Mouse (Mus musculus) spleen, adult 12 weeks (tissue): ENCODE results near the gene Chp2.
"Not testable (repeated sequence)": the region's sequence is repeated elsewhere in the genome, so short reads cannot be mapped to it uniquely, and the experiment has no call there.

Experiments used
- DNase-seq: peaks from one replicate; pipeline ENCODE4 v3.0.0; 2022; ENCODE audit warnings: low spot score

Gene Chp2

GRCm38 (mm10) chr7:122242744-122243143, 23.4 kb downstream of the Chp2 start:
- not testable (repeated sequence) for DNase-seq

DNA sequence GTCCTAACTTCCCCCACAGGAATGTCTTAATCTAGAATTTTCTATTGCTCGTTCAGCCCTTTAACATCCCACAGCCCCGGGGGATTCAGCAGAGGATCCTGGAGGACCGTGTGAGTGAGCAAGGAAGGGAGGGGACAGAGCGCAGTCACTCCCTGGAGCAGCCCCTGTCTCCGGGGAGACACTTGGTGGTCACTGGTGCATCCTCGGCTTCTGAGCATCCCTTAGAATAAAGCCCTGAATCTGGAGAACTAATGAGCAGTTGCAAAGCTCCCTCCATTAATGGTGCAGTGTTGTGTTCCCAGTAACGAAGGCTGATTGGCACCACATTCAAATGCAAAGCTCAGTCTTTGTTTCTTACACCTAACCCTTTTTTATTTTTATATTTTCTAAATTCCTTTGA, 24.9 kb downstream of the Chp2 start:
- no peak for DNase-seq

DNA sequence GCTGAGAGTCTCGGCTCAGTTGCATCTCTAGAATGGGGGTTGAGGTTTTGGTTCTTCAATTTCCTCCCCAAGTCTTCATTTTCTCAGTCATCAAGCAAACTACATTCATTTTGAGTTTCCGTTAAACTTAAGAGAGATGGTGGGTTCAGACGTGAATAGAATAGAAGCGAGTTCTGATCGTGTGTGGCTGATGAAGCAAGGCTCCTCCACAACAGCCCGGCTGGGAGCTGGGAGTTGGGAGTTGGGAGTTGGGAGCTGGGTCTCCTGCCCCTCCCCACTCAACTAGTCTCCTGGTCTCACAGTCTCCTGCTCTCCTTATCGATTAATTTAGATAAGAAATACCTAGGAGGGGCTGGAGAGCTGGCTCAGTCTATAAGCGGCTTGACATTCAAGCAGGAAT, 25.3 kb downstream of the Chp2 start:
- no peak for DNase-seq

GRCm38 (mm10) chr7:122245976-122246375, 26.7 kb downstream of the Chp2 start:
- DNase-seq, result no peak

GRCm38 (mm10) chr7:122247254-122247864, 28.1 kb downstream of the Chp2 start:
- no peak for DNase-seq

- DNase-seq, result no peak
Measured at GRCm38 (mm10) chr7:122249321-122249821, 30.1 kb downstream of the Chp2 start.

GRCm38 (mm10) chr7:122251197-122252011, 32.1 kb downstream of the Chp2 start:
- DNase-seq, result peak; percentile 62

GRCm38 (mm10) chr7:122256722-122257121, 37.4 kb downstream of the Chp2 start:
- no peak for DNase-seq

GRCm38 (mm10) chr7:122258521-122258920, 39.2 kb downstream of the Chp2 start:
- no peak for DNase-seq

- no peak for DNase-seq
Measured at GRCm38 (mm10) chr7:122260055-122260602, 40.8 kb downstream of the Chp2 start.

- DNase-seq, result no peak
Measured at GRCm38 (mm10) chr7:122268983-122269486, 49.7 kb downstream of the Chp2 start.

- DNase-seq, result no peak
Measured at GRCm38 (mm10) chr7:122272334-122272733, 53.0 kb downstream of the Chp2 start.
